Mouse (Mus musculus): Measurements from ENCODE around the gene Cfap126. TPM values are rescaled to one million over a fixed set of nuclear protein-coding genes. Genes with fewer than 3 reads are reported as not detected.
"Not testable (repeated sequence)": the region's sequence is repeated elsewhere in the genome, so short reads cannot be mapped to it uniquely, and the experiment has no call there.

The Cfap126 gene
- polyA plus RNA-seq, 1 experiment from 2014 or later = 3.7 TPM

- H3K36me3 ChIP-seq; ATAC-seq; H3K9ac ChIP-seq (replicated peaks); H3K4me1 ChIP-seq (replicated peaks); H3K4me3 ChIP-seq (replicated peaks); H3K4me2 ChIP-seq (replicated peaks); H3K9me3 ChIP-seq; H3K27ac ChIP-seq: not testable (repeated sequence)
- peaks cover 39% of the 10 kb centered on the region for H3K27me3 ChIP-seq
- WGBS = 27% methylated on average over 5 of the region's 5 CpGs
Observed at GRCm38 (mm10) chr1:171077192-171077591, 36.5 kb upstream of the Cfap126 start.

- H3K9ac ChIP-seq (replicated peaks); H3K36me3 ChIP-seq; H3K9me3 ChIP-seq; H3K4me1 ChIP-seq (replicated peaks); H3K27ac ChIP-seq: not testable (repeated sequence)
- peak; percentile 51 for ATAC-seq
- Histone ChIP-seq H3K4me2 (replicated peaks) (peak overlapping the region; percentile 42), H3K27me3 (peaks cover 39% of the 10 kb centered on the region), H3K4me3 (replicated peaks) (peak overlapping the region; percentile 29; the same call in 1 of the 2 replicates)
- 7% methylated on average over 19 of the region's 27 CpGs for WGBS
Observed at GRCm38 (mm10) chr1:171077955-171078354, 35.8 kb upstream of the Cfap126 start.

- not testable (repeated sequence) for H3K9ac ChIP-seq (replicated peaks); H3K36me3 ChIP-seq; ATAC-seq; H3K4me1 ChIP-seq (replicated peaks); H3K9me3 ChIP-seq; H3K27ac ChIP-seq
- Histone ChIP-seq H3K4me2 (replicated peaks) (peak overlapping the region; percentile 42; the same call in 1 of the 2 replicates), H3K27me3 (peaks cover 39% of the 10 kb centered on the region), H3K4me3 (replicated peaks) (peak overlapping the region; percentile 20)
- 21% methylated on average over 12 of the region's 12 CpGs for WGBS
Observed at GRCm38 (mm10) chr1:171078419-171078818, 35.3 kb upstream of the Cfap126 start.

- not testable (repeated sequence) for H3K36me3 ChIP-seq; H3K9me3 ChIP-seq; H3K9ac ChIP-seq (replicated peaks); H3K4me3 ChIP-seq (replicated peaks); H3K4me1 ChIP-seq (replicated peaks); H3K27ac ChIP-seq
- Histone ChIP-seq H3K4me2 (replicated peaks) (0 out of 2 replicates have a peak overlapping the region, but pooled peaks have one; percentile 29), H3K27me3 (peaks cover 31% of the 10 kb centered on the region)
- 0% methylated on average over 1 of the region's 35 CpGs for WGBS
- ATAC-seq = peak; percentile 63
Observed at GRCm38 (mm10) chr1:171079345-171079744, 34.4 kb upstream of the Cfap126 start.

- not testable (repeated sequence) for H3K9me3 ChIP-seq; H3K9ac ChIP-seq (replicated peaks); H3K27ac ChIP-seq; H3K4me3 ChIP-seq (replicated peaks); H3K4me1 ChIP-seq (replicated peaks); H3K4me2 ChIP-seq (replicated peaks); H3K36me3 ChIP-seq
- H3K27me3 ChIP-seq = peaks cover 29% of the 10 kb centered on the region
- WGBS = no CpG with 5 or more reads among the region's 43 CpGs
- peak; percentile 21 for ATAC-seq
Observed at GRCm38 (mm10) chr1:171079825-171080224, 33.9 kb upstream of the Cfap126 start.

- H3K9me3 ChIP-seq; H3K36me3 ChIP-seq; H3K9ac ChIP-seq (replicated peaks); H3K4me3 ChIP-seq (replicated peaks); H3K4me1 ChIP-seq (replicated peaks); H3K27ac ChIP-seq; H3K4me2 ChIP-seq (replicated peaks): not testable (repeated sequence)
- 0 out of 2 replicates have a peak, but pooled peaks have one; percentile 5 for ATAC-seq
- 31% methylated on average over 12 of the region's 17 CpGs for WGBS
- peaks cover 29% of the 10 kb centered on the region for H3K27me3 ChIP-seq
Observed at GRCm38 (mm10) chr1:171081512-171082231, 32.0 kb upstream of the Cfap126 start.

- WGBS = under 1% methylated on average over 26 of the region's 26 CpGs
- no peak overlapping the region for H3K27ac ChIP-seq
- no peaks in the 10 kb centered on the region for H3K36me3 ChIP-seq
- ATAC-seq = no peak
- peak overlapping the region; percentile 68 for H3K9ac ChIP-seq (replicated peaks)
- peaks cover 25% of the 10 kb centered on the region for H3K27me3 ChIP-seq
- H3K4me2 ChIP-seq (replicated peaks) = peak overlapping the region; percentile 79
- H3K9me3 ChIP-seq = no peaks in the 10 kb centered on the region
- no peaks in the 10 kb centered on the region; the same call in 1 of the 2 replicates for H3K4me1 ChIP-seq (replicated peaks)
- H3K4me3 ChIP-seq (replicated peaks) = peak overlapping the region; percentile 53
Observed at GRCm38 (mm10) chr1:171085718-171086117, 28.0 kb upstream of the Cfap126 start.

- WGBS = 5% methylated on average over 10 of the region's 10 CpGs
Observed at GRCm38 (mm10) chr1:171088237-171088869, 25.4 kb upstream of the Cfap126 start.

GRCm38 (mm10) chr1:171089891-171090290, 23.8 kb upstream of the Cfap126 start:
- Histone ChIP-seq H3K4me3 (replicated peaks) (no peak overlapping the region), H3K9ac (replicated peaks) (no peak overlapping the region), H3K4me1 (replicated peaks) (no peaks in the 10 kb centered on the region; the same call in 1 of the 2 replicates), H3K9me3 (no peaks in the 10 kb centered on the region; the same call in 1 of the 2 replicates), H3K27me3 (peaks cover 21% of the 10 kb centered on the region), H3K36me3 (no peaks in the 10 kb centered on the region), H3K27ac (no peak overlapping the region), H3K4me2 (replicated peaks) (no peak overlapping the region)
- ATAC-seq = no peak
- 88% methylated on average over 1 of the region's 1 CpGs for WGBS

More at GRCm38 (mm10) chr1:171088237-171088869, 25.4 kb upstream of the Cfap126 start:
- not testable (repeated sequence) for H3K36me3 ChIP-seq; H3K4me1 ChIP-seq (replicated peaks); H3K9ac ChIP-seq (replicated peaks); H3K27ac ChIP-seq; ATAC-seq; H3K9me3 ChIP-seq; H3K4me3 ChIP-seq (replicated peaks)
- Histone ChIP-seq H3K4me2 (replicated peaks) (peak overlapping the region; percentile 32), H3K27me3 (peaks cover 19% of the 10 kb centered on the region)

- H3K4me2 ChIP-seq (replicated peaks) = no peak overlapping the region
- H3K4me3 ChIP-seq (replicated peaks) = no peak overlapping the region
- no peaks in the 10 kb centered on the region; the same call in 1 of the 2 replicates for H3K9me3 ChIP-seq
- H3K27me3 ChIP-seq = peaks cover 21% of the 10 kb centered on the region
- 81% methylated on average over 2 of the region's 2 CpGs for WGBS
- no peak overlapping the region for H3K9ac ChIP-seq (replicated peaks)
- H3K27ac ChIP-seq = no peak overlapping the region
- no peaks in the 10 kb centered on the region; the same call in 1 of the 2 replicates for H3K4me1 ChIP-seq (replicated peaks)
- no peaks in the 10 kb centered on the region for H3K36me3 ChIP-seq
- ATAC-seq = no peak
Observed at GRCm38 (mm10) chr1:171090761-171091160, 23.0 kb upstream of the Cfap126 start.

- Histone ChIP-seq H3K4me3 (replicated peaks) (no peak overlapping the region), H3K9ac (replicated peaks) (no peak overlapping the region), H3K4me2 (replicated peaks) (no peak overlapping the region), H3K36me3 (no peaks in the 10 kb centered on the region), H3K9me3 (no peaks in the 10 kb centered on the region; the same call in 1 of the 2 replicates), H3K4me1 (replicated peaks) (no peaks in the 10 kb centered on the region), H3K27ac (no peak overlapping the region), H3K27me3 (peaks cover 10% of the 10 kb centered on the region)
- ATAC-seq = no peak
- WGBS = 79% methylated on average over 4 of the region's 4 CpGs
Observed at GRCm38 (mm10) chr1:171094424-171094823, 19.3 kb upstream of the Cfap126 start.

Measured in midbrain, embryonic 13.5 days (tissue).